Mouse (Mus musculus) limb, embryonic 10.5 days (tissue): Measurements from ENCODE around the gene Gm6793. TPM values are rescaled to one million over a fixed set of nuclear protein-coding genes. Genes with fewer than 3 reads are reported as not detected.

ENCODE experiments used
- DNase-seq: peaks from one replicate; pipeline ENCODE4 v3.0.0-alpha.2; 2017; ENCODE audit warnings: low spot score
- H3K27ac ChIP-seq: fragments of 300-500 bp; sonication (generic); 2 replicates; pipeline ENCODE4 v1.5.1; 2016; ENCODE audit warnings: mild to moderate bottlenecking
- H3K27me3 ChIP-seq: fragments of 300-500 bp; sonication (generic); 2 replicates; pipeline ENCODE4 v1.6.1; 2016; ENCODE audit warnings: low read depth, mild to moderate bottlenecking; ENCODE audit not compliant: poor library complexity, severe bottlenecking
- H3K36me3 ChIP-seq: fragments of 300-500 bp; sonication (generic); 2 replicates; pipeline ENCODE4 v1.6.1; 2016; ENCODE audit warnings: mild to moderate bottlenecking, moderate library complexity
- H3K4me1 ChIP-seq: fragments of 300-500 bp; sonication (generic); 2 replicates; pipeline ENCODE4 v1.6.1; 2016
- H3K4me3 ChIP-seq: fragments of 300-500 bp; sonication (generic); 2 replicates; pipeline ENCODE4 v1.5.1; 2016; ENCODE audit warnings: mild to moderate bottlenecking, moderate library complexity
- H3K9me3 ChIP-seq: fragments of 300-500 bp; sonication (generic); replicated peaks from 2 replicates; pipeline ENCODE4 v1.6.1; 2016; ENCODE audit warnings: mild to moderate bottlenecking
- WGBS: fragments of 180-500 bp; shearing (Covaris S2); methylation state at CpG from one replicate; pipeline ENCODE4 v1.1.7; 2016; 5-methylcytosine and 5-hydroxymethylcytosine counted together
- polyA plus RNA-seq: library from polyadenylated mRNA; unstranded; fragments of >200 nt; fragmentation: Nextera tagmentation; extraction: Ambion mirVana; gene quantifications from 2 replicates; pipeline ENCODE4 v1.2.1, GENCODE M21; 2016

The Gm6793 gene
- polyA plus RNA-seq, 1 experiment from 2014 or later: 0.74 TPM

GRCm38 (mm10) chr8:111975706-111976105 is 39.1 kb downstream of the Gm6793 start:
- H3K9me3 ChIP-seq: no peaks in the 10 kb centered on the region
- no peak overlapping the region for H3K27ac ChIP-seq
- H3K4me3 ChIP-seq: no peak overlapping the region
- H3K36me3 ChIP-seq: peaks cover 90% of the 10 kb centered on the region
- WGBS: 92% methylated on average over 2 of the region's 2 CpGs
- H3K27me3 ChIP-seq: no peaks in the 10 kb centered on the region
- DNase-seq: no peak
- H3K4me1 ChIP-seq: no peaks in the 10 kb centered on the region

- no peak overlapping the region for H3K4me3 ChIP-seq
- DNase-seq: no peak
- no peak overlapping the region for H3K27ac ChIP-seq
- H3K27me3 ChIP-seq: no peaks in the 10 kb centered on the region
- no peaks in the 10 kb centered on the region for H3K4me1 ChIP-seq
- WGBS: 98% methylated on average over 12 of the region's 12 CpGs
- H3K36me3 ChIP-seq: peaks cover 85% of the 10 kb centered on the region
- H3K9me3 ChIP-seq: no peaks in the 10 kb centered on the region
These were observed 40.7 kb downstream of the Gm6793 start for GRCm38 (mm10) chr8:111974138-111974537.

GRCm38 (mm10) chr8:111968991-111969390 is 45.8 kb downstream of the Gm6793 start:
- H3K27me3 ChIP-seq: no peaks in the 10 kb centered on the region
- WGBS: 33% methylated on average over 5 of the region's 5 CpGs
- no peak overlapping the region for H3K4me3 ChIP-seq
- DNase-seq: no peak
- H3K36me3 ChIP-seq: peaks cover 61% of the 10 kb centered on the region
- H3K27ac ChIP-seq: no peak overlapping the region
- no peaks in the 10 kb centered on the region for H3K4me1 ChIP-seq
- H3K9me3 ChIP-seq: no peaks in the 10 kb centered on the region

- no peaks in the 10 kb centered on the region for H3K4me1 ChIP-seq
- WGBS: 88% methylated on average over 10 of the region's 10 CpGs
- peaks cover 57% of the 10 kb centered on the region for H3K36me3 ChIP-seq
- no peaks in the 10 kb centered on the region for H3K27me3 ChIP-seq
- no peak overlapping the region for H3K27ac ChIP-seq
- no peaks in the 10 kb centered on the region for H3K9me3 ChIP-seq
- no peak overlapping the region for H3K4me3 ChIP-seq
- no peak for DNase-seq
These were observed 46.3 kb downstream of the Gm6793 start for GRCm38 (mm10) chr8:111968541-111968940.

GRCm38 (mm10) chr8:111967246-111967870 is 47.5 kb downstream of the Gm6793 start:
- WGBS: 87% methylated on average over 5 of the region's 5 CpGs
- no peaks in the 10 kb centered on the region for H3K4me1 ChIP-seq
- no peaks in the 10 kb centered on the region for H3K9me3 ChIP-seq
- H3K36me3 ChIP-seq: peaks cover 48% of the 10 kb centered on the region
- H3K4me3 ChIP-seq: no peak overlapping the region
- no peak overlapping the region for H3K27ac ChIP-seq
- no peak for DNase-seq
- no peaks in the 10 kb centered on the region for H3K27me3 ChIP-seq

- DNase-seq: no peak
- H3K36me3 ChIP-seq: peaks cover 27% of the 10 kb centered on the region
- H3K27ac ChIP-seq: no peak overlapping the region
- H3K9me3 ChIP-seq: no peaks in the 10 kb centered on the region
- no peak overlapping the region for H3K4me3 ChIP-seq
- WGBS: 87% methylated on average over 7 of the region's 7 CpGs
- H3K27me3 ChIP-seq: no peaks in the 10 kb centered on the region
- no peaks in the 10 kb centered on the region for H3K4me1 ChIP-seq
These were observed 49.8 kb downstream of the Gm6793 start for GRCm38 (mm10) chr8:111964849-111965561.

- no peaks in the 10 kb centered on the region for H3K4me1 ChIP-seq
- H3K36me3 ChIP-seq: peaks cover 29% of the 10 kb centered on the region
- H3K27me3 ChIP-seq: no peaks in the 10 kb centered on the region
- DNase-seq: no peak
- no peaks in the 10 kb centered on the region for H3K9me3 ChIP-seq
- no peak overlapping the region for H3K4me3 ChIP-seq
- H3K27ac ChIP-seq: no peak overlapping the region
- 52% methylated on average over 5 of the region's 5 CpGs for WGBS
These were observed 50.5 kb downstream of the Gm6793 start for GRCm38 (mm10) chr8:111964351-111964750.

- 86% methylated on average over 4 of the region's 4 CpGs for WGBS
- no peak for DNase-seq
- Histone ChIP-seq H3K9me3 (no peaks in the 10 kb centered on the region), H3K27ac (no peak overlapping the region), H3K36me3 (peaks cover 32% of the 10 kb centered on the region), H3K27me3 (no peaks in the 10 kb centered on the region), H3K4me3 (no peak overlapping the region), H3K4me1 (no peaks in the 10 kb centered on the region)
These were observed 51.3 kb downstream of the Gm6793 start for GRCm38 (mm10) chr8:111963546-111963945.

Other genes starting within 250 kb of the Gm6793 start
- 230 and 231 TPM in 2 replicates for gene Cfdp1, start 160.7 kb downstream of the Gm6793 start, polyA plus RNA-seq
- 7.9 and 8.9 TPM in 2 replicates for gene Tmem170, start 138.3 kb downstream of the Gm6793 start, polyA plus RNA-seq
- 1.8 and 2.4 TPM in 2 replicates for gene Chst5, start 104.6 kb downstream of the Gm6793 start, polyA plus RNA-seq
- gene Tmem231, start 81.2 kb downstream of the Gm6793 start, polyA plus RNA-seq: 18.0 and 24.2 TPM in 2 replicates
- gene Gabarapl2, start 74.3 kb downstream of the Gm6793 start, polyA plus RNA-seq: 166 and 173 TPM in 2 replicates
- 18.3 and 18.4 TPM in 2 replicates for gene Adat1, start 22.7 kb downstream of the Gm6793 start, polyA plus RNA-seq
- gene Kars, start 3.7 kb downstream of the Gm6793 start, polyA plus RNA-seq: 276 and 306 TPM in 2 replicates
- gene Terf2ip, start 3.6 kb downstream of the Gm6793 start, polyA plus RNA-seq: 25.4 and 28.6 TPM in 2 replicates